Mouse (Mus musculus) urinary bladder, postnatal 10 days (tissue): ENCODE results near the gene G0s2.
A peak's percentile ranks its signal among the peaks of the same experiment; 100 is the strongest.

Experiments
- DNase-seq: peaks from one replicate; pipeline ENCODE4 v3.0.0; 2022; ENCODE audit warnings: low spot score

The G0s2 gene

GRCm38 (mm10) chr1:193252616-193253015 lies 20.4 kb downstream of the G0s2 start:
- DNase-seq: no peak

- DNase-seq: no peak
Observed at GRCm38 (mm10) chr1:193251386-193251785, 21.6 kb downstream of the G0s2 start.

GRCm38 (mm10) chr1:193250026-193250425 lies 23.0 kb downstream of the G0s2 start:
- no peak for DNase-seq

GRCm38 (mm10) chr1:193244235-193244634 lies 28.8 kb downstream of the G0s2 start:
- DNase-seq: no peak

- no peak for DNase-seq
Observed at GRCm38 (mm10) chr1:193243571-193244193, 29.3 kb downstream of the G0s2 start.

GRCm38 (mm10) chr1:193242863-193243262 lies 30.2 kb downstream of the G0s2 start:
- DNase-seq: no peak

GRCm38 (mm10) chr1:193242238-193242637 lies 30.8 kb downstream of the G0s2 start:
- peak; percentile 36 for DNase-seq

- DNase-seq: no peak
Observed at GRCm38 (mm10) chr1:193241436-193241835, 31.6 kb downstream of the G0s2 start.

- no peak for DNase-seq
Observed at GRCm38 (mm10) chr1:193238426-193238825, 34.6 kb downstream of the G0s2 start.

- DNase-seq: no peak
Observed at GRCm38 (mm10) chr1:193234930-193235329, 38.1 kb downstream of the G0s2 start.

GRCm38 (mm10) chr1:193234130-193234645 lies 38.8 kb downstream of the G0s2 start:
- DNase-seq: no peak

- no peak for DNase-seq
Observed at GRCm38 (mm10) chr1:193232732-193233131, 40.3 kb downstream of the G0s2 start.

- no peak for DNase-seq
Observed at GRCm38 (mm10) chr1:193230935-193231334, 42.1 kb downstream of the G0s2 start.

- DNase-seq: no peak
Observed at GRCm38 (mm10) chr1:193230531-193230930, 42.5 kb downstream of the G0s2 start.

- DNase-seq: no peak
Observed at GRCm38 (mm10) chr1:193229570-193229969, 43.4 kb downstream of the G0s2 start.

- no peak for DNase-seq
Observed at GRCm38 (mm10) chr1:193227537-193227936, 45.5 kb downstream of the G0s2 start.

GRCm38 (mm10) chr1:193226724-193227522 lies 46.1 kb downstream of the G0s2 start:
- DNase-seq: no peak

GRCm38 (mm10) chr1:193226114-193226513 lies 46.9 kb downstream of the G0s2 start:
- no peak for DNase-seq

- DNase-seq: no peak
Observed at GRCm38 (mm10) chr1:193225531-193225930, 47.5 kb downstream of the G0s2 start.
